Mouse (Mus musculus): ENCODE results near the gene Camta1. TPM values are rescaled to one million over a fixed set of nuclear protein-coding genes. Genes with fewer than 3 reads are reported as not detected.
A peak's percentile ranks its signal among the peaks of the same experiment; 100 is the strongest.

Gene Camta1
- total RNA-seq, 1 experiment, result 9.3 TPM

GRCm38 (mm10) chr4:151765376-151765775, 96.3 kb downstream of the Camta1 start:
- TF ChIP-seq HCFC1 (IDR thresholded peaks at IDR 0.05; ENCODE audit: borderline replicate concordance, insufficient read depth, low read length) (no peak), ZC3H11A (IDR thresholded peaks at IDR 0.05; ENCODE audit: borderline replicate concordance, low read depth, low read length) (no peak), MAFK (IDR thresholded peaks at IDR 0.05; ENCODE audit: insufficient read depth, low read depth, low read length) (no peak), ZNF384 (IDR thresholded peaks at IDR 0.05; ENCODE audit: low read depth, low read length) (no peak), CHD2 (IDR thresholded peaks at IDR 0.05; ENCODE audit: low read depth, low read length) (no peak)
- DNase-seq (ENCODE audit: low read depth, low spot score), result no peak
- no peak overlapping the region for H3K4me3 ChIP-seq (ENCODE audit: insufficient read depth in 1 of 2, low read depth in 1 of 2, low read length in 2 of 2, poor library complexity in 1 of 2, severe bottlenecking in 1 of 2)
- no peaks in the 10 kb centered on the region for H3K4me1 ChIP-seq (ENCODE audit: control insufficient read depth in 2 of 2, insufficient read depth in 2 of 2, low read length in 2 of 2, poor library complexity in 1 of 2)
- no peaks in the 10 kb centered on the region for H3K9me3 ChIP-seq (ENCODE audit: control insufficient read depth, insufficient read depth, low read depth, low read length)
- no peak overlapping the region for H3K27ac ChIP-seq (ENCODE audit: insufficient read depth, low read depth, low read length, poor library complexity, severe bottlenecking)
- in situ Hi-C loops (cut with MboI; ENCODE audit: low sequenced_read_pairs in 2 of 2, unreplicated experiment in 2 of 2), result no loop called here
- no peak overlapping the region for H3K9ac ChIP-seq (ENCODE audit: insufficient read depth, low read depth, low read length, poor library complexity, severe bottlenecking)
- H3K36me3 ChIP-seq (ENCODE audit: control insufficient read depth, insufficient read depth, low read length, poor library complexity, severe bottlenecking), result no peaks in the 10 kb centered on the region

- peak; percentile 50 for DNase-seq (ENCODE audit: low read depth, low spot score)
- no peaks in the 10 kb centered on the region for H3K4me1 ChIP-seq (ENCODE audit: control insufficient read depth in 2 of 2, insufficient read depth in 2 of 2, low read length in 2 of 2, poor library complexity in 1 of 2)
- TF ChIP-seq MAFK (IDR thresholded peaks at IDR 0.05; ENCODE audit: insufficient read depth, low read depth, low read length), result no peak
- H3K9ac ChIP-seq (ENCODE audit: insufficient read depth, low read depth, low read length, poor library complexity, severe bottlenecking), result no peak overlapping the region
- no peak overlapping the region for H3K4me3 ChIP-seq (ENCODE audit: insufficient read depth in 1 of 2, low read depth in 1 of 2, low read length in 2 of 2, poor library complexity in 1 of 2, severe bottlenecking in 1 of 2)
- H3K36me3 ChIP-seq (ENCODE audit: control insufficient read depth, insufficient read depth, low read length, poor library complexity, severe bottlenecking), result no peaks in the 10 kb centered on the region
- in situ Hi-C loops (cut with MboI; ENCODE audit: low sequenced_read_pairs in 2 of 2, unreplicated experiment in 2 of 2), result no loop called here
- H3K27ac ChIP-seq (ENCODE audit: insufficient read depth, low read depth, low read length, poor library complexity, severe bottlenecking), result no peak overlapping the region
- H3K9me3 ChIP-seq (ENCODE audit: control insufficient read depth, insufficient read depth, low read depth, low read length), result no peaks in the 10 kb centered on the region
Observed at GRCm38 (mm10) chr4:151763928-151764327, 97.7 kb downstream of the Camta1 start.

DNA sequence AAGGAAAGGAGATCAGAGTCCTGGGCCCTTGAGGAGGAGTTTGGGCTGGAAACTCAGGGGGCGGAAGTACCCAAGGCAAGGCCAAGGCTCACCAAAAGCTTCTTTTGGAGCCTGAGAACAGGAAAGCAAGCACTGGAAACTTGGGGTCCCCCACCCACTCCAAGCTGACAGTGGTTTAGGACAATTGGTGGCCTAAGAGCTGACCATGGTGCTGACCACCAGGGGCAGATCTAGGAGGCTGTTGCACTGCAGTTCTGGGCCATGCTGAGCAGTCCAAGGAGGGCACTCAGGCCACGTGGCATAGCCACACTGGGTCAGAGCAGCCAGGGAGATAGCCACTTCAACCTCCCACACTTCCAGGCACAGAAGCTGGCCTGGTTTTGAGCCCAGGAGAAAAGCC, 102.6 kb downstream of the Camta1 start:
- H3K9ac ChIP-seq (ENCODE audit: insufficient read depth, low read depth, low read length, poor library complexity, severe bottlenecking), result no peak overlapping the region
- peak; percentile 24 for DNase-seq (ENCODE audit: low read depth, low spot score)
- H3K9me3 ChIP-seq (ENCODE audit: control insufficient read depth, insufficient read depth, low read depth, low read length), result no peaks in the 10 kb centered on the region
- TF ChIP-seq ZNF384 (IDR thresholded peaks at IDR 0.05; ENCODE audit: low read depth, low read length) (no peak), MAFK (IDR thresholded peaks at IDR 0.05; ENCODE audit: insufficient read depth, low read depth, low read length) (no peak), CHD2 (IDR thresholded peaks at IDR 0.05; ENCODE audit: low read depth, low read length) (no peak), ZC3H11A (IDR thresholded peaks at IDR 0.05; ENCODE audit: borderline replicate concordance, low read depth, low read length) (no peak), HCFC1 (IDR thresholded peaks at IDR 0.05; ENCODE audit: borderline replicate concordance, insufficient read depth, low read length) (no peak)
- no peaks in the 10 kb centered on the region for H3K36me3 ChIP-seq (ENCODE audit: control insufficient read depth, insufficient read depth, low read length, poor library complexity, severe bottlenecking)
- 0 out of 4 replicates have a peak, but pooled peaks cover 0 to 4% of the 10 kb centered on the region in 2 experiments for H3K4me1 ChIP-seq (ENCODE audit: control insufficient read depth in 2 of 2, insufficient read depth in 2 of 2, low read length in 2 of 2, poor library complexity in 1 of 2)
- no peak overlapping the region for H3K27ac ChIP-seq (ENCODE audit: insufficient read depth, low read depth, low read length, poor library complexity, severe bottlenecking)
- in situ Hi-C loops (cut with MboI; ENCODE audit: low sequenced_read_pairs in 2 of 2, unreplicated experiment in 2 of 2), result no loop called here
- H3K4me3 ChIP-seq (ENCODE audit: insufficient read depth in 1 of 2, low read depth in 1 of 2, low read length in 2 of 2, poor library complexity in 1 of 2, severe bottlenecking in 1 of 2), result no peak overlapping the region

DNA sequence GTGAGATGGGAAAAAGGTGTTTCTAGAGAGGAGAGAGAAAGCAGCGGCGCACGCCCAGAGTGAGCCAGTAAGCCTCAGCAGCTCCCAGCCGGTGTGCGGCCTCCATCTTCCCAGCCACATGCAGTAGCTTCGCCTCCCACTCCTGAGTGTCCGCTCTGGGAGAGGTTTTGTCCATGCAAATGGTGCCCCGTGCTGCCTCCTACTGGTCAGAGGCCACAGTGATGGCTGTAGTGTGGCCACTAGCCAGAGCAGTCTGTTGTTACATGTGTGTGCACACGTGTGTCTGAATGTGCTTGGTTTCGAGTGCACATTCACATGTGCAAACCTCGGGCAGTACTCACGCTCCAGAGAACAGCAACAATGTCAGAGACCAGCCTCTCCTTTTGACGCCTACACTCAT, 103.3 kb downstream of the Camta1 start:
- in situ Hi-C loops (cut with MboI; ENCODE audit: low sequenced_read_pairs in 2 of 2, unreplicated experiment in 2 of 2), result no loop called here

DNA sequence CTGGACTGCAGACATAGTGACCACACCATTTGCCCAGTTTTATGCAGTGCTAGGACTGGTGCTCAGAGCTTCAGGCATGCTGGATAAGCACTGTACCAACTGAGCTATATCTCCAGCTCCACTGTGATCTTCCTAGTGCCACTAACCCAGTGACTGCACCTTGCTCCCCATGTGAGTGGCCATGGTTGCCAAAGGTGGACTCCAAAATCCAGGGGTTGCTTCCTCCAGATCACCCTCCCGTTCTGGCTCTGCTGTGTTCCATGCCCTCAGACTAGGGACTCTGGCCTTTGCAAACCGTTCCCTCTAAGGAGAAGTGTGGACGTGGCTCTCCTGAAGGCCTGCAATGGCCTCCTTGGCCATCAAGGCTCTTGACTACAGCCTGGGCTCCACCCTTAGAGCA, 104.4 kb downstream of the Camta1 start:
- no peak for TF ChIP-seq MAFK (IDR thresholded peaks at IDR 0.05; ENCODE audit: insufficient read depth, low read depth, low read length)
- TF ChIP-seq CHD2 (IDR thresholded peaks at IDR 0.05; ENCODE audit: low read depth, low read length), result no peak
- TF ChIP-seq HCFC1 (IDR thresholded peaks at IDR 0.05; ENCODE audit: borderline replicate concordance, insufficient read depth, low read length), result no peak
- no peak for TF ChIP-seq ZNF384 (IDR thresholded peaks at IDR 0.05; ENCODE audit: low read depth, low read length)
- TF ChIP-seq ZC3H11A (IDR thresholded peaks at IDR 0.05; ENCODE audit: borderline replicate concordance, low read depth, low read length), result no peak
- Histone ChIP-seq H3K4me1 (ENCODE audit: control insufficient read depth in 2 of 2, insufficient read depth in 2 of 2, low read length in 2 of 2, poor library complexity in 1 of 2) (0 out of 4 replicates have a peak, but pooled peaks cover 0 to 5% of the 10 kb centered on the region in 2 experiments), H3K9ac (ENCODE audit: insufficient read depth, low read depth, low read length, poor library complexity, severe bottlenecking) (no peak overlapping the region), H3K4me3 (ENCODE audit: insufficient read depth in 1 of 2, low read depth in 1 of 2, low read length in 2 of 2, poor library complexity in 1 of 2, severe bottlenecking in 1 of 2) (no peak overlapping the region), H3K36me3 (ENCODE audit: control insufficient read depth, insufficient read depth, low read length, poor library complexity, severe bottlenecking) (no peaks in the 10 kb centered on the region), H3K9me3 (ENCODE audit: control insufficient read depth, insufficient read depth, low read depth, low read length) (no peaks in the 10 kb centered on the region), H3K27ac (ENCODE audit: insufficient read depth, low read depth, low read length, poor library complexity, severe bottlenecking) (no peak overlapping the region)
- no peak for DNase-seq (ENCODE audit: low read depth, low spot score)
- in situ Hi-C loops (cut with MboI; ENCODE audit: low sequenced_read_pairs in 2 of 2, unreplicated experiment in 2 of 2), result no loop called here

More for the DNA sequence above, 103.3 kb downstream of the Camta1 start:
- H3K36me3 ChIP-seq (ENCODE audit: control insufficient read depth, insufficient read depth, low read length, poor library complexity, severe bottlenecking), result no peaks in the 10 kb centered on the region
- H3K4me3 ChIP-seq (ENCODE audit: insufficient read depth in 1 of 2, low read depth in 1 of 2, low read length in 2 of 2, poor library complexity in 1 of 2, severe bottlenecking in 1 of 2), result no peak overlapping the region
- 0 out of 4 replicates have a peak, but pooled peaks cover 0 to 4% of the 10 kb centered on the region in 2 experiments for H3K4me1 ChIP-seq (ENCODE audit: control insufficient read depth in 2 of 2, insufficient read depth in 2 of 2, low read length in 2 of 2, poor library complexity in 1 of 2)
- H3K9me3 ChIP-seq (ENCODE audit: control insufficient read depth, insufficient read depth, low read depth, low read length), result no peaks in the 10 kb centered on the region
- DNase-seq (ENCODE audit: low read depth, low spot score), result no peak
- no peak overlapping the region for H3K27ac ChIP-seq (ENCODE audit: insufficient read depth, low read depth, low read length, poor library complexity, severe bottlenecking)
- H3K9ac ChIP-seq (ENCODE audit: insufficient read depth, low read depth, low read length, poor library complexity, severe bottlenecking), result no peak overlapping the region
- TF ChIP-seq ZC3H11A (IDR thresholded peaks at IDR 0.05; ENCODE audit: borderline replicate concordance, low read depth, low read length), result no peak
- no peak for TF ChIP-seq MAFK (IDR thresholded peaks at IDR 0.05; ENCODE audit: insufficient read depth, low read depth, low read length)
- TF ChIP-seq CHD2 (IDR thresholded peaks at IDR 0.05; ENCODE audit: low read depth, low read length), result no peak
- no peak for TF ChIP-seq HCFC1 (IDR thresholded peaks at IDR 0.05; ENCODE audit: borderline replicate concordance, insufficient read depth, low read length)
- TF ChIP-seq ZNF384 (IDR thresholded peaks at IDR 0.05; ENCODE audit: low read depth, low read length), result no peak

Measured in ES-E14 (cell line).